Mouse (Mus musculus) heart, embryonic 15.5 days (tissue): ENCODE results near the gene Fndc7. TPM values are rescaled to one million over a fixed set of nuclear protein-coding genes. Genes with fewer than 3 reads are reported as not detected.

Experiments used
- ATAC-seq: fragments of 200-750 bp; cut with Nextera tagmentation; replicated peaks from 2 replicates; pipeline ENCODE4 v1.8.0; 2017; ENCODE audit warnings: low read depth, moderate TSS enrichment; ENCODE audit not compliant: insufficient number of reproducible peaks, insufficient read depth, low FRiP score
- H3K27ac ChIP-seq: fragments of 300-500 bp; sonication (generic); 2 replicates; pipeline ENCODE4 v1.5.1; 2015; ENCODE audit warnings: mild to moderate bottlenecking, inconsistent platforms
- H3K27me3 ChIP-seq: fragments of 300-500 bp; sonication (generic); 2 replicates; pipeline ENCODE4 v1.6.1; 2015; ENCODE audit warnings: inconsistent platforms
- H3K36me3 ChIP-seq: fragments of 300-500 bp; sonication (generic); 2 replicates; pipeline ENCODE4 v1.6.1; 2015; ENCODE audit warnings: mild to moderate bottlenecking, inconsistent platforms
- H3K4me1 ChIP-seq: fragments of 300-500 bp; sonication (generic); replicated peaks from 2 replicates; pipeline ENCODE4 v1.6.1; 2015; ENCODE audit warnings: inconsistent platforms
- H3K4me2 ChIP-seq: fragments of 300-500 bp; sonication (generic); 2 replicates; pipeline ENCODE4 v1.6.1; 2015; ENCODE audit warnings: inconsistent platforms, mild to moderate bottlenecking, moderate library complexity
- H3K4me3 ChIP-seq: fragments of 300-500 bp; sonication (generic); 2 replicates; pipeline ENCODE4 v1.5.1; 2015; ENCODE audit warnings: mild to moderate bottlenecking, inconsistent platforms
- H3K9ac ChIP-seq: fragments of 300-500 bp; sonication (generic); 2 replicates; pipeline ENCODE4 v1.6.1; 2015; ENCODE audit warnings: mild to moderate bottlenecking, inconsistent platforms
- H3K9me3 ChIP-seq: fragments of 300-500 bp; sonication (generic); replicated peaks from 2 replicates; pipeline ENCODE4 v1.6.1; 2016; ENCODE audit warnings: inconsistent platforms
- WGBS: fragments of 180-500 bp; shearing (Covaris S2); methylation state at CpG from one replicate; pipeline ENCODE4 v1.1.7; 2015; ENCODE audit warnings: mixed read lengths; 5-methylcytosine and 5-hydroxymethylcytosine counted together
- polyA plus RNA-seq: library from polyadenylated mRNA; unstranded; fragments of >200 nt; fragmentation: Nextera tagmentation; extraction: Ambion mirVana; gene quantifications from 2 replicates; pipeline ENCODE4 v1.2.1, GENCODE M21; 2015

Fndc7 gene
- polyA plus RNA-seq, 1 experiment from 2014 or later: 0.09 TPM

GRCm38 (mm10) chr3:108851996-108852697 lies 37.7 kb downstream of the Fndc7 start:
- Histone ChIP-seq H3K27me3 (no peaks in the 10 kb centered on the region), H3K4me3 (no peak overlapping the region), H3K9ac (no peak overlapping the region), H3K4me1 (peaks cover 29% of the 10 kb centered on the region), H3K36me3 (no peaks in the 10 kb centered on the region), H3K4me2 (no peak overlapping the region), H3K27ac (no peak overlapping the region), H3K9me3 (no peaks in the 10 kb centered on the region)
- ATAC-seq: no peak
- WGBS: 65% methylated on average over 6 of the region's 6 CpGs

GRCm38 (mm10) chr3:108851554-108851953 lies 38.3 kb downstream of the Fndc7 start:
- H3K27ac ChIP-seq: no peak overlapping the region
- 59% methylated on average over 3 of the region's 3 CpGs for WGBS

GRCm38 (mm10) chr3:108851075-108851474 lies 38.7 kb downstream of the Fndc7 start:
- no peak overlapping the region for H3K9ac ChIP-seq
- H3K4me3 ChIP-seq: no peak overlapping the region
- H3K36me3 ChIP-seq: no peaks in the 10 kb centered on the region
- no peak for ATAC-seq
- WGBS: 82% methylated on average over 2 of the region's 2 CpGs
- peaks cover 23% of the 10 kb centered on the region for H3K4me1 ChIP-seq
- H3K9me3 ChIP-seq: no peaks in the 10 kb centered on the region
- H3K27me3 ChIP-seq: no peaks in the 10 kb centered on the region
- H3K27ac ChIP-seq: 0 out of 2 replicates have a peak overlapping the region, but pooled peaks have one; percentile 40
- no peak overlapping the region for H3K4me2 ChIP-seq

More at GRCm38 (mm10) chr3:108851554-108851953, 38.3 kb downstream of the Fndc7 start:
- Histone ChIP-seq H3K9ac (no peak overlapping the region), H3K36me3 (no peaks in the 10 kb centered on the region), H3K4me2 (no peak overlapping the region), H3K4me3 (no peak overlapping the region), H3K27me3 (no peaks in the 10 kb centered on the region), H3K4me1 (peaks cover 24% of the 10 kb centered on the region), H3K9me3 (no peaks in the 10 kb centered on the region)
- ATAC-seq: no peak

- Histone ChIP-seq H3K27me3 (no peaks in the 10 kb centered on the region), H3K9ac (no peak overlapping the region), H3K36me3 (no peaks in the 10 kb centered on the region), H3K4me2 (no peak overlapping the region), H3K4me3 (no peak overlapping the region), H3K4me1 (peaks cover 18% of the 10 kb centered on the region), H3K9me3 (no peaks in the 10 kb centered on the region), H3K27ac (peak overlapping the region; percentile 40)
- peak; percentile 27; the same call in 1 of the 2 replicates for ATAC-seq
- 31% methylated on average over 3 of the region's 3 CpGs for WGBS
Measured at GRCm38 (mm10) chr3:108850506-108850905, 39.3 kb downstream of the Fndc7 start.

GRCm38 (mm10) chr3:108846616-108847015 lies 43.2 kb downstream of the Fndc7 start:
- Histone ChIP-seq H3K4me2 (no peak overlapping the region), H3K4me1 (peaks cover 7% of the 10 kb centered on the region; the same call in 1 of the 2 replicates), H3K36me3 (no peaks in the 10 kb centered on the region), H3K9me3 (no peaks in the 10 kb centered on the region), H3K27ac (no peak overlapping the region), H3K4me3 (no peak overlapping the region), H3K27me3 (no peaks in the 10 kb centered on the region), H3K9ac (no peak overlapping the region)
- 63% methylated on average over 3 of the region's 3 CpGs for WGBS
- no peak for ATAC-seq

GRCm38 (mm10) chr3:108844521-108844920 lies 45.3 kb downstream of the Fndc7 start:
- 62% methylated on average over 5 of the region's 5 CpGs for WGBS
- Histone ChIP-seq H3K9ac (no peak overlapping the region), H3K27me3 (no peaks in the 10 kb centered on the region), H3K4me2 (no peak overlapping the region), H3K4me1 (no peaks in the 10 kb centered on the region), H3K36me3 (no peaks in the 10 kb centered on the region), H3K4me3 (no peak overlapping the region), H3K9me3 (no peaks in the 10 kb centered on the region), H3K27ac (no peak overlapping the region)
- ATAC-seq: no peak

GRCm38 (mm10) chr3:108844026-108844425 lies 45.8 kb downstream of the Fndc7 start:
- WGBS: 77% methylated on average over 6 of the region's 6 CpGs
- H3K36me3 ChIP-seq: no peaks in the 10 kb centered on the region
- no peaks in the 10 kb centered on the region for H3K27me3 ChIP-seq
- H3K4me1 ChIP-seq: peaks cover 2% of the 10 kb centered on the region
- no peaks in the 10 kb centered on the region for H3K9me3 ChIP-seq
- no peak overlapping the region for H3K9ac ChIP-seq
- H3K27ac ChIP-seq: no peak overlapping the region
- no peak overlapping the region for H3K4me2 ChIP-seq
- H3K4me3 ChIP-seq: no peak overlapping the region
- ATAC-seq: no peak

- Histone ChIP-seq H3K4me1 (peaks cover 12% of the 10 kb centered on the region), H3K4me2 (no peak overlapping the region), H3K9ac (no peak overlapping the region), H3K4me3 (peak overlapping the region; percentile 85; the same call in 1 of the 2 replicates), H3K27me3 (no peaks in the 10 kb centered on the region), H3K36me3 (no peaks in the 10 kb centered on the region; the same call in 1 of the 2 replicates), H3K27ac (no peak overlapping the region), H3K9me3 (no peaks in the 10 kb centered on the region)
- no peak for ATAC-seq
- WGBS: 54% methylated on average over 4 of the region's 4 CpGs
Measured at GRCm38 (mm10) chr3:108840716-108841054, 49.1 kb downstream of the Fndc7 start.

- no peaks in the 10 kb centered on the region; the same call in 1 of the 2 replicates for H3K36me3 ChIP-seq
- peak; percentile 98 for ATAC-seq
- H3K27me3 ChIP-seq: no peaks in the 10 kb centered on the region
- H3K9me3 ChIP-seq: no peaks in the 10 kb centered on the region
- WGBS: under 1% methylated on average over 56 of the region's 56 CpGs
- peak within 1 kb of the TSS; percentile 94 for H3K27ac ChIP-seq
- H3K4me1 ChIP-seq: peaks cover 12% of the 10 kb centered on the region
- peak within 1 kb of the TSS; percentile 85 for H3K4me3 ChIP-seq
- H3K9ac ChIP-seq: peak within 1 kb of the TSS; percentile 83
- H3K4me2 ChIP-seq: peak within 1 kb of the TSS; percentile 64
Measured at GRCm38 (mm10) chr3:108840000-108840715, 49.6 kb downstream of the Fndc7 start, which contains the start of gene Stxbp3. Gene Stxbp3, minus strand, starts transcription at chr3:108840526.

- Histone ChIP-seq H3K4me3 (peak overlapping the region; percentile 85), H3K36me3 (no peaks in the 10 kb centered on the region; the same call in 1 of the 2 replicates), H3K4me2 (peak overlapping the region; percentile 64), H3K4me1 (peaks cover 12% of the 10 kb centered on the region), H3K27me3 (no peaks in the 10 kb centered on the region), H3K9ac (peak overlapping the region; percentile 83), H3K27ac (peak overlapping the region; percentile 94), H3K9me3 (no peaks in the 10 kb centered on the region)
- WGBS: 4% methylated on average over 8 of the region's 8 CpGs
- ATAC-seq: no peak
Measured at GRCm38 (mm10) chr3:108839647-108839999, 50.2 kb downstream of the Fndc7 start.

GRCm38 (mm10) chr3:108838980-108839379 lies 50.8 kb downstream of the Fndc7 start:
- Histone ChIP-seq H3K36me3 (no peaks in the 10 kb centered on the region; the same call in 1 of the 2 replicates), H3K9me3 (no peaks in the 10 kb centered on the region), H3K4me2 (peak overlapping the region; percentile 64), H3K27me3 (no peaks in the 10 kb centered on the region), H3K4me1 (peaks cover 12% of the 10 kb centered on the region), H3K27ac (no peak overlapping the region), H3K9ac (0 out of 2 replicates have a peak overlapping the region, but pooled peaks have one; percentile 83), H3K4me3 (peak overlapping the region; percentile 85)
- ATAC-seq: no peak
- 63% methylated on average over 7 of the region's 7 CpGs for WGBS
